Mouse (Mus musculus) neutrophil, adult 5-6 weeks (primary cell): ENCODE data around the gene Cd69. TPM values are rescaled to one million over a fixed set of nuclear protein-coding genes. Genes with fewer than 3 reads are reported as not detected.

Source experiments
- ATAC-seq: fragments of 151-379, 151-347 bp; 2 replicates; pipeline ENCODE4 v1.8.0; 2017; ENCODE audit warnings: mild to moderate bottlenecking, moderate TSS enrichment; ENCODE audit not compliant: insufficient number of reproducible peaks, poor library complexity, low FRiP score, severe bottlenecking; ENCODE audit errors: extremely low read depth
- total RNA-seq: library from RNA; stranded (forward); fragments of 200-1000 nt; gene quantifications from 2 replicates; pipeline ENCODE4 v1.2.3, GENCODE M21; 2017

The Cd69 gene
- total RNA-seq = 295 and 306 TPM in 2 replicates

GRCm38 (mm10) chr6:129275220-129275619, at the start of gene Cd69:
Gene Cd69, minus strand, starts transcription at chr6:129275436.
- peak; percentile 87 for ATAC-seq

- ATAC-seq = no peak
Observed at GRCm38 (mm10) chr6:129319331-129319730, 44.1 kb upstream of the Cd69 start.

GRCm38 (mm10) chr6:129318395-129318794, 43.2 kb upstream of the Cd69 start:
- ATAC-seq = peak; percentile 19; the same call in 1 of the 2 replicates

GRCm38 (mm10) chr6:129316463-129316862, 41.2 kb upstream of the Cd69 start:
- ATAC-seq = no peak

GRCm38 (mm10) chr6:129315698-129316097, 40.5 kb upstream of the Cd69 start:
- no peak for ATAC-seq

GRCm38 (mm10) chr6:129314655-129315168, 39.5 kb upstream of the Cd69 start:
- no peak for ATAC-seq

GRCm38 (mm10) chr6:129312499-129312898, 37.3 kb upstream of the Cd69 start:
- no peak for ATAC-seq

GRCm38 (mm10) chr6:129304180-129304579, 28.9 kb upstream of the Cd69 start:
- ATAC-seq = no peak

- no peak for ATAC-seq
Observed at GRCm38 (mm10) chr6:129288708-129289107, 13.5 kb upstream of the Cd69 start.

- peak; percentile 99 for ATAC-seq
Observed at GRCm38 (mm10) chr6:129284384-129285104, 9.3 kb upstream of the Cd69 start.

GRCm38 (mm10) chr6:129283271-129283670, 8.0 kb upstream of the Cd69 start:
- ATAC-seq = peak; percentile 31; the same call in 1 of the 2 replicates

GRCm38 (mm10) chr6:129276483-129276882, 1.2 kb upstream of the Cd69 start:
- no peak for ATAC-seq

- no peak for ATAC-seq
Observed at GRCm38 (mm10) chr6:129275624-129276203, 478 bp upstream of the Cd69 start.

- no peak for ATAC-seq
Observed at GRCm38 (mm10) chr6:129274476-129274875, 760 bp downstream of the Cd69 start.

GRCm38 (mm10) chr6:129273662-129274061, 1.6 kb downstream of the Cd69 start:
- peak; percentile 80 for ATAC-seq

- no peak for ATAC-seq
Observed at GRCm38 (mm10) chr6:129266438-129267022, 8.7 kb downstream of the Cd69 start.

GRCm38 (mm10) chr6:129265821-129266220, 9.4 kb downstream of the Cd69 start:
- ATAC-seq = no peak

- no peak for ATAC-seq
Observed at GRCm38 (mm10) chr6:129260940-129261339, 14.3 kb downstream of the Cd69 start.

GRCm38 (mm10) chr6:129260034-129260433, 15.2 kb downstream of the Cd69 start:
- ATAC-seq = peak; percentile 71

GRCm38 (mm10) chr6:129256018-129256417, 19.2 kb downstream of the Cd69 start:
- ATAC-seq = peak; percentile 74
